Mouse (Mus musculus) intestine, embryonic 14.5 days (tissue): ENCODE results near the gene Mterf1a. TPM values are rescaled to one million over a fixed set of nuclear protein-coding genes. Genes with fewer than 3 reads are reported as not detected.
"Not testable (repeated sequence)": the region's sequence is repeated elsewhere in the genome, so short reads cannot be mapped to it uniquely, and the experiment has no call there.

Source experiments
- ATAC-seq: fragments of 200-750 bp; cut with Nextera tagmentation; replicated peaks from 2 replicates; pipeline ENCODE4 v1.8.0; 2017; ENCODE audit warnings: low read depth, moderate number of reproducible peaks, moderate TSS enrichment, moderate library complexity; ENCODE audit not compliant: low FRiP score, low TSS enrichment
- DNase-seq: peaks from one replicate; pipeline ENCODE4 v3.0.0-alpha.2; 2018; ENCODE audit warnings: low spot score
- H3K27ac ChIP-seq: fragments of 300-500 bp; sonication (generic); 2 replicates; pipeline ENCODE4 v1.5.1; 2014; ENCODE audit warnings: low read depth, mild to moderate bottlenecking, control low read depth
- H3K27me3 ChIP-seq: fragments of 300-500 bp; sonication (generic); replicated peaks from 2 replicates; pipeline ENCODE4 v1.6.1; 2014; ENCODE audit warnings: low read length, control low read depth; ENCODE audit not compliant: control insufficient read depth, insufficient read depth
- H3K36me3 ChIP-seq: fragments of 300-500 bp; sonication (generic); 2 replicates; pipeline ENCODE4 v1.6.1; 2014; ENCODE audit warnings: low read length, control low read depth; ENCODE audit not compliant: control insufficient read depth, insufficient read depth
- H3K4me1 ChIP-seq: fragments of 300-500 bp; sonication (generic); replicated peaks from 2 replicates; pipeline ENCODE4 v1.6.1; 2014; ENCODE audit warnings: low read length, control low read depth, mixed read lengths; ENCODE audit not compliant: control insufficient read depth, insufficient read depth
- H3K4me2 ChIP-seq: fragments of 300-500 bp; sonication (generic); 2 replicates; pipeline ENCODE4 v1.6.1; 2014; ENCODE audit warnings: low read length
- H3K4me3 ChIP-seq: fragments of 300-500 bp; sonication (generic); 2 replicates; pipeline ENCODE4 v1.5.1; 2014; ENCODE audit warnings: low read depth, low read length, control low read depth, mixed read lengths
- H3K9ac ChIP-seq: fragments of 300-500 bp; sonication (generic); 2 replicates; pipeline ENCODE4 v1.6.1; 2014; ENCODE audit warnings: mild to moderate bottlenecking, low read length
- H3K9me3 ChIP-seq: fragments of 300-500 bp; sonication (generic); 2 replicates; pipeline ENCODE4 v1.6.1; 2016; ENCODE audit warnings: low read length, control low read depth; ENCODE audit not compliant: control insufficient read depth
- WGBS: fragments of 180-500 bp; shearing (Covaris S2); extraction: QIAGEN DNeasy Blood & Tissue Kit; methylation state at CpG from one replicate; pipeline ENCODE4 v1.1.7; 2014; 5-methylcytosine and 5-hydroxymethylcytosine counted together
- polyA plus RNA-seq: library from polyadenylated mRNA; unstranded; fragments of >200 nt; fragmentation: Nextera tagmentation; extraction: Ambion mirVana; gene quantifications from 2 replicates; pipeline ENCODE4 v1.2.1, GENCODE M21; 2014

Mterf1a gene
- polyA plus RNA-seq, 1 experiment from 2014 or later, result 7.8 TPM

GRCm38 (mm10) chr5:3886862-3887261 is 6.9 kb downstream of the Mterf1a start:
- not testable (repeated sequence) for H3K36me3 ChIP-seq, H3K9me3 ChIP-seq, H3K4me3 ChIP-seq, ATAC-seq, H3K27ac ChIP-seq, H3K27me3 ChIP-seq, DNase-seq, H3K4me2 ChIP-seq, H3K9ac ChIP-seq, H3K4me1 ChIP-seq
- 81% methylated on average over 7 of the region's 7 CpGs for WGBS

GRCm38 (mm10) chr5:3873485-3873884 is 20.2 kb downstream of the Mterf1a start:
- Histone ChIP-seq H3K4me3 (no peak overlapping the region), H3K9ac (no peak overlapping the region), H3K27ac (no peak overlapping the region), H3K4me1 (no peaks in the 10 kb centered on the region), H3K9me3 (no peaks in the 10 kb centered on the region), H3K27me3 (no peaks in the 10 kb centered on the region), H3K4me2 (no peak overlapping the region), H3K36me3 (no peaks in the 10 kb centered on the region)
- DNase-seq (no peak), ATAC-seq (no peak)
- 84% methylated on average over 3 of the region's 3 CpGs for WGBS

- Histone ChIP-seq H3K4me3 (no peak overlapping the region), H3K9me3 (no peaks in the 10 kb centered on the region), H3K27me3 (no peaks in the 10 kb centered on the region), H3K36me3 (no peaks in the 10 kb centered on the region), H3K27ac (no peak overlapping the region), H3K4me2 (no peak overlapping the region), H3K4me1 (no peaks in the 10 kb centered on the region), H3K9ac (no peak overlapping the region)
- no peak for ATAC-seq
- no peak for DNase-seq
- WGBS, result 65% methylated on average over 1 of the region's 1 CpGs
Observed at GRCm38 (mm10) chr5:3872348-3872747, 21.4 kb downstream of the Mterf1a start.

- WGBS, result 67% methylated on average over 4 of the region's 4 CpGs
- Histone ChIP-seq H3K36me3 (no peaks in the 10 kb centered on the region), H3K4me2 (no peak overlapping the region), H3K27ac (no peak overlapping the region), H3K27me3 (no peaks in the 10 kb centered on the region), H3K9ac (no peak overlapping the region), H3K4me3 (no peak overlapping the region), H3K4me1 (no peaks in the 10 kb centered on the region), H3K9me3 (no peaks in the 10 kb centered on the region)
- DNase-seq (no peak), ATAC-seq (no peak)
Observed at GRCm38 (mm10) chr5:3870161-3870560, 23.6 kb downstream of the Mterf1a start.

- 6% methylated on average over 24 of the region's 24 CpGs for WGBS
- Histone ChIP-seq H3K4me1 (no peaks in the 10 kb centered on the region), H3K4me2 (peak within 1 kb of the TSS; percentile 61), H3K9me3 (no peaks in the 10 kb centered on the region), H3K27me3 (no peaks in the 10 kb centered on the region), H3K4me3 (peak within 1 kb of the TSS; percentile 29), H3K27ac (no peak within 1 kb of the TSS), H3K36me3 (peaks cover 10% of the 10 kb centered on the region; the same call in 1 of the 2 replicates), H3K9ac (no peak within 1 kb of the TSS; the same call in 1 of the 2 replicates)
- ATAC-seq, result no peak
- DNase-seq, result no peak
Observed at GRCm38 (mm10) chr5:3845026-3845425, 48.7 kb downstream of the Mterf1a start, which contains the start of gene Lrrd1. TSS of gene Lrrd1 (plus strand) at chr5:3845173.

Other genes with a start within 250 kb of the Mterf1a start
- not detected in 2 replicates for gene Tmbim7, start 242.8 kb downstream of the Mterf1a start, polyA plus RNA-seq
- gene Gatad1, start 236.7 kb downstream of the Mterf1a start, polyA plus RNA-seq, result 71.2 and 72.9 TPM in 2 replicates
- 11.4 and 12.4 TPM in 2 replicates for gene Ankib1, start 91.0 kb downstream of the Mterf1a start, polyA plus RNA-seq
- gene Krit1, start 90.7 kb downstream of the Mterf1a start, polyA plus RNA-seq, result 37.9 and 48.1 TPM in 2 replicates
- gene Lrrd1, start 48.8 kb downstream of the Mterf1a start, polyA plus RNA-seq, result not detected in 2 replicates
- 124 and 129 TPM in 2 replicates for gene Akap9, start 34.1 kb upstream of the Mterf1a start, polyA plus RNA-seq
- 104 and 120 TPM in 2 replicates for gene Cyp51, start 210.8 kb upstream of the Mterf1a start, polyA plus RNA-seq